Mouse (Mus musculus) lung, adult 2 months (tissue): ENCODE results near the gene Slpi.

Source experiments
- CTCF ChIP-seq: fragments of 200-500 bp; IDR thresholded peaks from 2 replicates; pipeline ENCODE4 v1.5.1; 2011; ENCODE audit warnings: mild to moderate bottlenecking, low read length, control low read depth; ENCODE audit not compliant: insufficient read depth
- POLR2A ChIP-seq: fragments of 200-500 bp; IDR thresholded peaks from 2 replicates; pipeline ENCODE4 v1.6.1; 2011; ENCODE audit warnings: low read depth, mild to moderate bottlenecking, control low read depth, low read length, borderline replicate concordance; ENCODE audit errors: extremely low read depth

GRCm38 (mm10) chr2:164414581-164414980, 25.7 kb upstream of the Slpi start:
- TF ChIP-seq CTCF (no peak), POLR2A (no peak)
